Mouse (Mus musculus): ENCODE measurements at regions not wholly inside any gene's neighbourhood (a gene's known extent, or its start where the extent isn't known, plus 50 kb on each side); places are given as distances from the start of the nearest gene placed in this dataset.

DNA sequence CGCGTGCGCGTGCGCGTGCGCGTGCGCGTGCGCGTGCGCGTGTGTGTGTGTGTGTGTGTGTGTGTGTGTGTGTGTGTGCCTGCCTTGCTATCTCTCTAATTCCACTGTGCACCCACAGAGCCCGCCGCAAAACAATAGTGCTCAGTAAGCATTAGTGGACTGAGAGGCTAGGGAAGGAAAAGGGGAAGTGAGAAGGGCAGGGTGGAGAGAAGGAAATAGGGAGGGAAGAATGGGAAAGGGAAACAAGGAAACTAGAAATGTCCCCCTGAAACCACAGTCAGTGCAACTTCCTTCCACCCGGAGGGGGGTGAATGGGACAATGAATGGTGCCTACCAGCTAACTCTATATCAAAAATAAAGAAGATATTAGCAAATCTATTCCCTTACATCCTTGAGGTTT is 100.7 kb downstream of the Btc start:
- Histone ChIP-seq H3K9me3 (ENCODE audit: control insufficient read depth, low read length) (no peaks in the 10 kb centered on the region), H3K4me3 (ENCODE audit: low read depth, low read length) (no peak overlapping the region), H3K9ac (ENCODE audit: low read length) (no peak overlapping the region), H3K36me3 (ENCODE audit: control insufficient read depth, insufficient read depth, low read length) (no peaks in the 10 kb centered on the region), H3K4me2 (no peak overlapping the region), H3K27me3 (ENCODE audit: control insufficient read depth, insufficient read depth, low read length) (no peaks in the 10 kb centered on the region), H3K4me1 (ENCODE audit: control insufficient read depth, insufficient read depth, low read length) (no peaks in the 10 kb centered on the region), H3K27ac (ENCODE audit: low read depth, low read length) (no peak overlapping the region)
- 91% methylated on average over 17 of the region's 17 CpGs for WGBS
- no peak for ATAC-seq (ENCODE audit: low FRiP score)
- no peak for DNase-seq (ENCODE audit: low spot score, missing footprints)

DNA sequence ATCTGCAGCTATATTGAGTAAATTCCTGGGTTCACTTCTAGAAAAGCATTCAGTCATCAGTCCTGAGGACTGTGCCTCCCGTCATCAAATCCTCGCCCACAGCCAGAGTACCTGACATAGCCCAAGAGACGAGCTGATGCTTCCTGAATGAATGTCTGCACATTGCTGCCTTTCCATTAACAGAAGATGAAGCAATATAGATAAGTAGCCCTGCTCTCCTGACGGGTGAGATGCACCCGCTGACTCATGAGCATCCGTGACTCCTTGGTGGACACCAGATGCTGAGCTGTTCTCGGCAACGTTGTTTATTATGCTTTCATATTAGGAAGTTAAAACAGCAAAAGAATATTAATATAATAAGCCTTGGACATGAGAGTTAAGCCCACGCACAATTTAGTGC is 99.9 kb downstream of the Btc start:
- H3K4me3 ChIP-seq (ENCODE audit: low read depth, low read length) = no peak overlapping the region
- H3K27me3 ChIP-seq (ENCODE audit: control insufficient read depth, insufficient read depth, low read length) = no peaks in the 10 kb centered on the region
- H3K9me3 ChIP-seq (ENCODE audit: control insufficient read depth, low read length) = no peaks in the 10 kb centered on the region
- ATAC-seq (ENCODE audit: low FRiP score) (no peak), DNase-seq (ENCODE audit: low spot score, missing footprints) (no peak)
- WGBS = 87% methylated on average over 9 of the region's 9 CpGs
- no peak overlapping the region for H3K27ac ChIP-seq (ENCODE audit: low read depth, low read length)
- no peak overlapping the region for H3K9ac ChIP-seq (ENCODE audit: low read length)
- H3K36me3 ChIP-seq (ENCODE audit: control insufficient read depth, insufficient read depth, low read length) = no peaks in the 10 kb centered on the region
- no peak overlapping the region for H3K4me2 ChIP-seq
- H3K4me1 ChIP-seq (ENCODE audit: control insufficient read depth, insufficient read depth, low read length) = no peaks in the 10 kb centered on the region

DNA sequence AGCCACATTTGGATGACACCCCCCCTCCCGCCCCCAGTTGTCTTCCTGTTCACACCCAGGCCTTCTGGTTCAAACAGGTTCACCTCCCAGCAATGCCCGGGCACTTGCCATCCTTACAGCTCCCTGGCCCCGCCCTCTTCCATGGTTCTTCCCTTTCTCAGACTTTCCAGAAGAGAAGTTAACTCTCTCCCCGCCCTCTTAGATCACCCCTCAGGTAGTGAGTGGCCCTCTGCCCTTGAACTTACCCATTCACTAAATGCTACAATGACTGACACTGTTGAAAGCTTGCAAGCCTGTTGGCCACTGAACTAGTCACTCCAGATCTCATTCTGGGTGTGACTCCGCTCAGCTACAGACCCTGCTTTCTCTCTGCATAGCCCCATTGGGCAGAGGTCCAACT is 99.1 kb downstream of the Btc start:
- Histone ChIP-seq H3K4me2 (no peak overlapping the region), H3K9ac (ENCODE audit: low read length) (no peak overlapping the region), H3K4me1 (ENCODE audit: control insufficient read depth, insufficient read depth, low read length) (no peaks in the 10 kb centered on the region), H3K4me3 (ENCODE audit: low read depth, low read length) (no peak overlapping the region), H3K27ac (ENCODE audit: low read depth, low read length) (no peak overlapping the region), H3K27me3 (ENCODE audit: control insufficient read depth, insufficient read depth, low read length) (no peaks in the 10 kb centered on the region), H3K36me3 (ENCODE audit: control insufficient read depth, insufficient read depth, low read length) (no peaks in the 10 kb centered on the region), H3K9me3 (ENCODE audit: control insufficient read depth, low read length) (no peaks in the 10 kb centered on the region)
- no peak for DNase-seq (ENCODE audit: low spot score, missing footprints)
- 84% methylated on average over 5 of the region's 5 CpGs for WGBS
- ATAC-seq (ENCODE audit: low FRiP score) = no peak

DNA sequence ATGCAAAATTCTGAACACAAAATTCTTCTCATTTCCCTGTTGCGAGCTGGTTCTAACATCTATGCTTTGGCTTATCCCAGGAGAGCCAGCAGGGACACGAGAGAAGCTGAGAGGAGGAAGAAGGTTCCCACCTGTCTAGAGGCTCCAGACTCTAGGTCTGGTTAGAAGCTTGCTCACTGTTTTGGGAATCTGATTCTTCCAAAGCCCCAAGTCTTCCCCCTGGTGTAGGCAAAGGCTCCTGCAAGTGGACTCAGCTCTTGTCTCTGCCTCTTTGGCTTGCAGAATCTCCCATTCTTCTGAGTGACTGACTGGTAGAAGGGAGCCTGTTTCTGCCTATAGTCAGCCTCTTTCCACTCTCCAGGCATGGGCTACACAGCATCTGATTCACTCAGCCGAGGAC is 95.8 kb downstream of the Btc start:
- Histone ChIP-seq H3K27me3 (ENCODE audit: control insufficient read depth, insufficient read depth, low read length) (no peaks in the 10 kb centered on the region), H3K27ac (ENCODE audit: low read depth, low read length) (no peak overlapping the region), H3K9me3 (ENCODE audit: control insufficient read depth, low read length) (no peaks in the 10 kb centered on the region), H3K36me3 (ENCODE audit: control insufficient read depth, insufficient read depth, low read length) (no peaks in the 10 kb centered on the region), H3K9ac (ENCODE audit: low read length) (no peak overlapping the region), H3K4me2 (no peak overlapping the region), H3K4me3 (ENCODE audit: low read depth, low read length) (no peak overlapping the region), H3K4me1 (ENCODE audit: control insufficient read depth, insufficient read depth, low read length) (no peaks in the 10 kb centered on the region)
- 85% methylated on average over 3 of the region's 3 CpGs for WGBS
- no peak for ATAC-seq (ENCODE audit: low FRiP score)
- no peak for DNase-seq (ENCODE audit: low spot score, missing footprints)
